Mouse (Mus musculus) embryonic facial prominence, embryonic 14.5 days (tissue): ENCODE results near the gene Clrn2. TPM values are rescaled to one million over a fixed set of nuclear protein-coding genes. Genes with fewer than 3 reads are reported as not detected.

Experiments
- ATAC-seq: fragments of 200-750 bp; cut with Nextera tagmentation; 2 replicates; pipeline ENCODE4 v1.8.0; 2017; ENCODE audit warnings: low read depth, moderate number of reproducible peaks, moderate TSS enrichment
- DNase-seq: peaks from one replicate; pipeline ENCODE4 v3.0.0-alpha.2; 2015; ENCODE audit warnings: low spot score
- H3K27ac ChIP-seq: fragments of 300-500 bp; sonication (generic); replicated peaks from 2 replicates; pipeline ENCODE4 v1.5.1; 2014; ENCODE audit warnings: low read depth, mild to moderate bottlenecking, low read length, moderate library complexity
- H3K27me3 ChIP-seq: fragments of 300-500 bp; sonication (generic); replicated peaks from 2 replicates; pipeline ENCODE4 v1.6.1; 2014; ENCODE audit warnings: low read length; ENCODE audit not compliant: control insufficient read depth, insufficient read depth
- H3K36me3 ChIP-seq: fragments of 300-500 bp; sonication (generic); 2 replicates; pipeline ENCODE4 v1.6.1; 2014; ENCODE audit warnings: low read length, mixed read lengths; ENCODE audit not compliant: control insufficient read depth, insufficient read depth
- H3K4me1 ChIP-seq: fragments of 300-500 bp; sonication (generic); 2 replicates; pipeline ENCODE4 v1.6.1; 2014; ENCODE audit warnings: antibody characterized with exemption, low read length; ENCODE audit not compliant: control insufficient read depth, insufficient read depth
- H3K4me2 ChIP-seq: fragments of 300-500 bp; sonication (generic); 2 replicates; pipeline ENCODE4 v1.6.1; 2014; ENCODE audit warnings: low read depth, mild to moderate bottlenecking, low read length, moderate library complexity, mixed read lengths
- H3K4me3 ChIP-seq: fragments of 300-500 bp; sonication (generic); 2 replicates; pipeline ENCODE4 v1.5.1; 2014; ENCODE audit warnings: low read depth, mild to moderate bottlenecking, low read length
- H3K9ac ChIP-seq: fragments of 300-500 bp; sonication (generic); 2 replicates; pipeline ENCODE4 v1.6.1; 2014; ENCODE audit warnings: low read depth, mild to moderate bottlenecking, low read length, moderate library complexity, mixed read lengths
- H3K9me3 ChIP-seq: fragments of 300-500 bp; sonication (generic); 2 replicates; pipeline ENCODE4 v1.6.1; 2016; ENCODE audit warnings: low read length; ENCODE audit not compliant: control insufficient read depth
- WGBS: fragments of 180-500 bp; shearing (Covaris S2); extraction: QIAGEN DNeasy Blood & Tissue Kit; methylation state at CpG from one replicate; pipeline ENCODE4 v1.1.7; 2014; 5-methylcytosine and 5-hydroxymethylcytosine counted together
- polyA plus RNA-seq: library from polyadenylated mRNA; unstranded; fragments of >200 nt; fragmentation: Nextera tagmentation; extraction: Ambion mirVana; gene quantifications from 2 replicates; pipeline ENCODE4 v1.2.1, GENCODE M21; 2014

Gene Clrn2
- polyA plus RNA-seq, 1 experiment from 2014 or later = 0.31 TPM

- H3K27me3 ChIP-seq = no peaks in the 10 kb centered on the region
- peak within 1 kb of the TSS; percentile 75 for H3K27ac ChIP-seq
- peak within 1 kb of the TSS; percentile 87 for H3K9ac ChIP-seq
- peaks cover 8% of the 10 kb centered on the region for H3K4me1 ChIP-seq
- ATAC-seq (peak; percentile 95), DNase-seq (peak; percentile 97)
- peak within 1 kb of the TSS; percentile 87 for H3K4me3 ChIP-seq
- WGBS = under 1% methylated on average over 50 of the region's 78 CpGs
- no peaks in the 10 kb centered on the region for H3K9me3 ChIP-seq
- peaks cover 21% of the 10 kb centered on the region for H3K36me3 ChIP-seq
- peak within 1 kb of the TSS; percentile 81 for H3K4me2 ChIP-seq
These were observed 39.9 kb downstream of the Clrn2 start, which contains the start of gene Lap3 for GRCm38 (mm10) chr5:45493191-45494092. Gene Lap3 (plus strand): TSS chr5:45493374.

GRCm38 (mm10) chr5:45494093-45494755 is 40.7 kb downstream of the Clrn2 start:
- ATAC-seq (no peak), DNase-seq (no peak)
- 61% methylated on average over 9 of the region's 9 CpGs for WGBS
- Histone ChIP-seq H3K27ac (no peak overlapping the region), H3K9ac (peak overlapping the region; percentile 87), H3K4me3 (peak overlapping the region; percentile 87), H3K4me1 (peaks cover 8% of the 10 kb centered on the region), H3K9me3 (no peaks in the 10 kb centered on the region), H3K36me3 (peaks cover 29% of the 10 kb centered on the region), H3K27me3 (no peaks in the 10 kb centered on the region), H3K4me2 (peak overlapping the region; percentile 81)

GRCm38 (mm10) chr5:45495429-45495975 is 42.0 kb downstream of the Clrn2 start:
- ATAC-seq = no peak
- Histone ChIP-seq H3K27ac (no peak overlapping the region), H3K9me3 (no peaks in the 10 kb centered on the region), H3K4me3 (no peak overlapping the region), H3K9ac (no peak overlapping the region), H3K27me3 (no peaks in the 10 kb centered on the region), H3K4me1 (peaks cover 8% of the 10 kb centered on the region), H3K4me2 (no peak overlapping the region), H3K36me3 (peaks cover 39% of the 10 kb centered on the region)
- WGBS = 82% methylated on average over 3 of the region's 3 CpGs
- no peak for DNase-seq

GRCm38 (mm10) chr5:45496042-45496441 is 42.5 kb downstream of the Clrn2 start:
- Histone ChIP-seq H3K4me1 (peaks cover 8% of the 10 kb centered on the region), H3K27me3 (no peaks in the 10 kb centered on the region), H3K9ac (no peak overlapping the region), H3K4me2 (no peak overlapping the region), H3K9me3 (no peaks in the 10 kb centered on the region), H3K27ac (no peak overlapping the region), H3K4me3 (no peak overlapping the region), H3K36me3 (peaks cover 44% of the 10 kb centered on the region)
- ATAC-seq = no peak
- no peak for DNase-seq

GRCm38 (mm10) chr5:45496479-45496878 is 42.9 kb downstream of the Clrn2 start:
- Histone ChIP-seq H3K4me3 (no peak overlapping the region), H3K36me3 (peaks cover 47% of the 10 kb centered on the region), H3K27ac (no peak overlapping the region), H3K4me2 (no peak overlapping the region), H3K4me1 (peaks cover 8% of the 10 kb centered on the region), H3K9ac (no peak overlapping the region), H3K9me3 (no peaks in the 10 kb centered on the region), H3K27me3 (no peaks in the 10 kb centered on the region)
- ATAC-seq (no peak), DNase-seq (no peak)
- WGBS = 87% methylated on average over 4 of the region's 4 CpGs

- no peak overlapping the region for H3K4me3 ChIP-seq
- H3K27me3 ChIP-seq = no peaks in the 10 kb centered on the region
- peaks cover 52% of the 10 kb centered on the region for H3K36me3 ChIP-seq
- H3K27ac ChIP-seq = no peak overlapping the region
- 80% methylated on average over 12 of the region's 12 CpGs for WGBS
- DNase-seq (no peak), ATAC-seq (no peak)
- peaks cover 8% of the 10 kb centered on the region for H3K4me1 ChIP-seq
- H3K9me3 ChIP-seq = no peaks in the 10 kb centered on the region
- H3K9ac ChIP-seq = no peak overlapping the region
- no peak overlapping the region for H3K4me2 ChIP-seq
These were observed 43.5 kb downstream of the Clrn2 start for GRCm38 (mm10) chr5:45496930-45497550.

GRCm38 (mm10) chr5:45497564-45497963 is 44.0 kb downstream of the Clrn2 start:
- H3K9me3 ChIP-seq = no peaks in the 10 kb centered on the region
- H3K36me3 ChIP-seq = peaks cover 57% of the 10 kb centered on the region
- peaks cover 8% of the 10 kb centered on the region for H3K4me1 ChIP-seq
- no peak overlapping the region for H3K4me3 ChIP-seq
- no peak overlapping the region for H3K27ac ChIP-seq
- WGBS = 90% methylated on average over 5 of the region's 5 CpGs
- H3K9ac ChIP-seq = no peak overlapping the region
- H3K4me2 ChIP-seq = no peak overlapping the region
- ATAC-seq (no peak), DNase-seq (no peak)
- H3K27me3 ChIP-seq = no peaks in the 10 kb centered on the region

GRCm38 (mm10) chr5:45510071-45510470 is 56.5 kb downstream of the Clrn2 start:
- no peak overlapping the region for H3K4me3 ChIP-seq
- DNase-seq (no peak), ATAC-seq (no peak)
- no peaks in the 10 kb centered on the region for H3K27me3 ChIP-seq
- no peaks in the 10 kb centered on the region for H3K9me3 ChIP-seq
- H3K9ac ChIP-seq = no peak overlapping the region
- H3K4me1 ChIP-seq = no peaks in the 10 kb centered on the region
- no peak overlapping the region for H3K27ac ChIP-seq
- H3K4me2 ChIP-seq = no peak overlapping the region
- peaks cover 69% of the 10 kb centered on the region for H3K36me3 ChIP-seq
- WGBS = 82% methylated on average over 7 of the region's 7 CpGs
